Mouse (Mus musculus): ENCODE measurements around the gene Olfr477. TPM values are rescaled to one million over a fixed set of nuclear protein-coding genes. Genes with fewer than 3 reads are reported as not detected.

Gene Olfr477
- polyA plus RNA-seq (2017; shearing (Covaris generic)) = not detected

DNA sequence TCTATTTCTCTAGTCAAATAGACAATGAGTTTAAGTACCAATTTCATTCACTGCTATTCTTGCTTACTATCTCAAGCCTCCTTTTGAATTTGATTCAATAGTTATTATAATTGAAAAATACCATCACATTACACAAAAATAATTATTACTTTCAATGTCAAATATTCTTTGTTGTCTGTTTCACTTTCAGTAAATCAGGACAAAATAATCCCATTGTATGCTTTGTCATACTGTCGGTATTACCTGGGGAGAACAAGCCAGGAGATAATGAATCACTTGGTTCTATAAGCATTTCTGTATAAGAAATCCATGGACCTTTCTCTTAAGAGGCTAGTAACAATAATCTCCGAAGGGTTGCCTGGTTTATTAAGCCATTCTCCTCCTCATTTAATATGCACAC is at the start of gene Olfr477:
Olfr477 (plus strand) TSS at position 301 of the 400 bp plus-strand sequence.

DNA sequence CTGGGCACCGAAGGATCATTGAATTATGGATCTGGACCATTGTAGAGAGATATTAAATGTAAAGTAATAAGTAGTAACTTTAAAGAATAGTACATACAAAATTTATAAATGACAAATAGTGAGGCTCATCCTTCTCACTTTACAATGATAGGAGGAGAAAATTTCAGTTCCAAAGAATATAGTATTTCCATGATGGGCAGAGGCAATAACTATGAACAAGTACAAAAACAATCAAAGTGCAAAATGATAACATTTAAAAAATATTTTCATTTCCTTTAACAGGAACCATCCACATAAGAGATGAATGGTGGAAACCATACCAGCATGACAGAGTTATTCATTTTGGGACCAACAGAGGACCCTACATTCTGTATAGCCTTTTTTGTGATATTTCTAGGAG is 32.1 kb upstream of the Olfr477 start, which contains the start of gene Olfr474:
Olfr474 (plus strand) TSS at position 301 of the 400 bp plus-strand sequence.

DNA sequence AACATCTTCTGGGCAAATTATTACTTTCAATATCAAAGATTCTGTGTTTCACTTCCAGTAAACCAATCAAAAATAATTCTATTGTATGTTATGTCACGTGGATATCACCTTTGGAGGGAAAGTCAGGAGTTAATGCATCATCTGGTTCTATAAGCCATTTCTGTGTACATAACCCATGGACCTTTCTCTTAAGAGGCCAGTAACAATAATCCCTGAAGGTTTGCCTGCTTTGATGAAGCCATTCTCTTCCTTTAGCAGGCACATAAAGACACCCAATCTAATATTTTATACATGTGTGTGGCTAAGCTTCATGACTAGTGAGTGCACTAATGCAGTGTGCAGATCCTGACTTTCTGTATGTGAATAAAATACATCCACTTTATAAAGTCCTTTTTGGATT is 22.0 kb upstream of the Olfr477 start, which contains the start of gene Olfr476:
Olfr476 (plus strand) TSS at position 301 of the 400 bp plus-strand sequence.

DNA sequence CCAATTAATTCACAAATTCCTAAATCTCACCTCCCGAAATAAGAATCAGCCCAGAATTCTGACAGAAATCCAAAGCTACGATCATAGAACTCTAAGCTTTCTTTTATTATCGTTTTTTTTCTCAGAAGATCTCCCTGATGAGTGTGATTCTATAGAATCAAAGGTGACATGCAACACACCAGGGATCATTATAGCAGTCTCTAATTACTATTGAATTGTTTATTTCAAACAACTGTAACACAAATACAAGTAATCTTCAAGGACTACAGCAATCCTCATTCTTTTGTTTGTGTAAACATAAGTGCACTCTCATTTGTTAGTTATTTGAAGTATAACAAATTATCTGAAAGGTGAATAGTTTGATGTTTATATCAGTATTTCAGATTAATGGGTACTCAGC is 47.4 kb downstream of the Olfr477 start, which contains the start of gene Olfr478:
Olfr478 (minus strand) TSS at position 101 of the 400 bp plus-strand sequence.

Other genes starting within 250 kb of the Olfr477 start
- gene Cyb5r2, start 228.7 kb upstream of the Olfr477 start, polyA plus RNA-seq (2017; shearing (Covaris generic)) = not detected
- gene Ovch2, start 185.5 kb upstream of the Olfr477 start, polyA plus RNA-seq (2017; shearing (Covaris generic)) = not detected
- gene Olfr467, start 174.4 kb upstream of the Olfr477 start, polyA plus RNA-seq (2017; shearing (Covaris generic)) = not detected
- gene Olfr469, start 161.2 kb upstream of the Olfr477 start, polyA plus RNA-seq (2017; shearing (Covaris generic)) = not detected
- gene Olfr470, start 139.2 kb upstream of the Olfr477 start, polyA plus RNA-seq (2017; shearing (Covaris generic)) = not detected
- gene Olfr472, start 88.8 kb upstream of the Olfr477 start, polyA plus RNA-seq (2017; shearing (Covaris generic)) = 0.11 TPM
- gene Olfr473, start 56.2 kb upstream of the Olfr477 start, polyA plus RNA-seq (2017; shearing (Covaris generic)) = not detected
- gene Olfr474, start 32.0 kb upstream of the Olfr477 start, polyA plus RNA-seq (2017; shearing (Covaris generic)) = not detected
- not detected for gene Olfr476, start 21.9 kb upstream of the Olfr477 start, polyA plus RNA-seq (2017; shearing (Covaris generic))
- not detected for gene Olfr478, start 47.3 kb downstream of the Olfr477 start, polyA plus RNA-seq (2017; shearing (Covaris generic))
- not detected for gene Olfr479, start 64.0 kb downstream of the Olfr477 start, polyA plus RNA-seq (2017; shearing (Covaris generic))
- gene Olfr480, start 80.7 kb downstream of the Olfr477 start, polyA plus RNA-seq (2017; shearing (Covaris generic)) = not detected
- not detected for gene Olfr481, start 93.2 kb downstream of the Olfr477 start, polyA plus RNA-seq (2017; shearing (Covaris generic))
- gene Olfr482, start 110.9 kb downstream of the Olfr477 start, polyA plus RNA-seq (2017; shearing (Covaris generic)) = not detected
- not detected for gene Olfr483, start 114.2 kb downstream of the Olfr477 start, polyA plus RNA-seq (2017; shearing (Covaris generic))
- not detected for gene Olfr484, start 140.8 kb downstream of the Olfr477 start, polyA plus RNA-seq (2017; shearing (Covaris generic))
- gene Olfr485, start 173.2 kb downstream of the Olfr477 start, polyA plus RNA-seq (2017; shearing (Covaris generic)) = not detected
- not detected for gene Olfr486, start 186.0 kb downstream of the Olfr477 start, polyA plus RNA-seq (2017; shearing (Covaris generic))
- gene Olfr487, start 227.9 kb downstream of the Olfr477 start, polyA plus RNA-seq (2017; shearing (Covaris generic)) = not detected